In the genomic region with DNA sequence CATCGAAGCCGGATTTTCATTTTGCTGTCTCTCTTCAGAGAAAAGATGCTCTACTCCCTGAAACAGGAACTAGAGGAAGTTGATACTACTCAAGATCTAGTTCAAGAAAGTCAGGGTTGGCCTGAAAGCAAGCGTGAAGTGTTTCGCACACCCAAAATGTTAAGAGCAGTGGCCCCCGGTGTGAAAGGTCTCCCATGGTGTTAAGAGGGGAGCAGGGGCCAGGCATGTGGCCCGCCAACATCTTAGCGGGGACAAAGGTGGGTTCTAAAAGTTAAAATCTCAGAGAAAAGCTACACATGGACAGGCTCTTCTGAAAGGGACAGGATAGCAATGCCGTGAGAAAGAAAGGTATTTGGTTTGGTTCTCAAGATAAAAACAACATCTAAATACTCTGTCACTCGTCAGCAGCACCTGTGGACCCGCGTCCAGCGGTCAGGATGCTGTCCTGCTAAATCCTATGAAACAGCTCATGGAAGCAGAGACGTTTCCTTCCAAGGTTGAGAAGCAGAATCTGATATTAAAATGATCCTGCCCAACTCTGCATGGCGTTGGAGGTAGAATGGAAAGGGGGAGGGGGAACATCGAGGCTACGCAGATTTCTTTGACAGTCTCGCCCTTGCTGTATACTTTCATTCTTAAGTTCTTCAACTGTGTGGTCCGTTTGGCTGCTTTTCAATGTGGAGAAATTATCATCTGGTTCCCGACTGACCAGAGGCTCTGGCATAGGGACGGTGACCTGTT, we compare ENCODE assay signal across 10 mouse cellular contexts. TPM values are rescaled to one million over a fixed set of nuclear protein-coding genes. Genes with fewer than 3 reads are reported as not detected.
DNase-seq lines count a peak whose midpoint lies in the region; ATAC-seq and TF ChIP-seq lines count a peak whose summit lies in the region.
"Had no signal": no experiment of that assay in that cellular context is flagged by ENCODE, and none has a peak within 500 bp of the region (broad histone marks: within the 10 kb centered on the region; RNA-seq: fewer than 3 reads in every experiment).

No protein-coding gene starts in this region.

- 64% methylated on average over 20 of the region's 20 CpGs for WGBS in kidney, adult 2 months
- 52% methylated on average over 20 of the region's 20 CpGs for WGBS in liver, embryonic 11.5 days
- WGBS in hindbrain, embryonic 11.5 days = 81% methylated on average over 20 of the region's 20 CpGs

- TF ChIP-seq POLR2A in kidney, adult 2 months (IDR thresholded peaks at IDR 0.05; ENCODE audit: low read depth, low read length) = no peak

- H3K27me3 ChIP-seq in kidney, adult 2 months (replicated peaks; ENCODE audit: control insufficient read depth, insufficient read depth, low read length) = no peaks in the 10 kb centered on the region
- H3K27me3 ChIP-seq in liver, embryonic 11.5 days (replicated peaks; ENCODE audit: control insufficient read depth, insufficient read depth, low read length) = no peaks in the 10 kb centered on the region
- H3K27me3 ChIP-seq in hindbrain, embryonic 11.5 days (ENCODE audit: control insufficient read depth, insufficient read depth, low read length) = no peaks in the 10 kb centered on the region

- peak overlapping the region; percentile 62 for H3K4me2 ChIP-seq in liver, embryonic 11.5 days
- H3K4me2 ChIP-seq in hindbrain, embryonic 11.5 days (replicated peaks; ENCODE audit: low read depth, low read length) = no peak overlapping the region

- TF ChIP-seq CTCF in kidney, adult 2 months (conservative IDR thresholded peaks at IDR 0.05; ENCODE audit: insufficient read depth, insufficient read length, low read depth, low read length) = no peak

- peak overlapping the region; percentile 40 for H3K27ac ChIP-seq in kidney, adult 2 months (ENCODE audit: insufficient read depth, low read depth, low read length)
- H3K27ac ChIP-seq in liver, embryonic 11.5 days (ENCODE audit: low read depth, low read length) = peak overlapping the region; percentile 21; the same call in 1 of the 2 replicates
- H3K27ac ChIP-seq in hindbrain, embryonic 11.5 days (ENCODE audit: low read depth, low read length) = no peak overlapping the region

- intact Hi-C loops in left cerebral cortex, postnatal 10 days (cut with DNase I) = loop anchor here (10.0 kb wide), 1 partner anchor 435 kb away; no protein-coding TSS in a partner anchor

- H3K36me3 ChIP-seq in kidney, adult 2 months (ENCODE audit: control insufficient read depth, insufficient read depth, low read length) = no peaks in the 10 kb centered on the region
- no peaks in the 10 kb centered on the region for H3K36me3 ChIP-seq in liver, embryonic 11.5 days (ENCODE audit: control insufficient read depth, insufficient read depth, low read length)
- H3K36me3 ChIP-seq in hindbrain, embryonic 11.5 days (ENCODE audit: control insufficient read depth, insufficient read depth, low read length) = no peaks in the 10 kb centered on the region

- no peak for DNase-seq in kidney, adult 2 months
- no peak for DNase-seq in kidney, adult 11 months
- peak; percentile 58 to 61 for DNase-seq in B cell, adult 2 months
- peak; percentile 34 for DNase-seq in T-cell, adult 2 months (ENCODE audit: low spot score)
- no peak for DNase-seq in liver, embryonic 11.5 days (ENCODE audit: low spot score)
- no peak for DNase-seq in hindbrain, embryonic 11.5 days (ENCODE audit: low spot score)
- no peak for DNase-seq in left cerebral cortex, adult 11 months (ENCODE audit: low spot score)
- no peak for DNase-seq in left cerebral cortex, postnatal 10 days (ENCODE audit: extremely low spot score in 1 of 2, low spot score in 2 of 2)
- DNase-seq: gastrocnemius, postnatal 36 days had no signal

- H3K9ac ChIP-seq in liver, embryonic 11.5 days (ENCODE audit: low read depth, low read length) = peak overlapping the region; percentile 51
- no peak overlapping the region for H3K9ac ChIP-seq in hindbrain, embryonic 11.5 days (ENCODE audit: low read depth, low read length)

- H3K9me3 ChIP-seq in liver, embryonic 11.5 days (ENCODE audit: control insufficient read depth, low read length) = no peaks in the 10 kb centered on the region
- no peaks in the 10 kb centered on the region for H3K9me3 ChIP-seq in hindbrain, embryonic 11.5 days (ENCODE audit: control insufficient read depth, low read length)

- ATAC-seq in liver, embryonic 11.5 days (replicated peaks; ENCODE audit: low FRiP score) = peak; percentile 36
- ATAC-seq in hindbrain, embryonic 11.5 days (ENCODE audit: low FRiP score) = no peak

- no peaks in the 10 kb centered on the region for H3K4me1 ChIP-seq in kidney, adult 2 months (ENCODE audit: control insufficient read depth, insufficient read depth, low read length)
- H3K4me1 ChIP-seq in liver, embryonic 11.5 days (replicated peaks; ENCODE audit: control insufficient read depth, insufficient read depth, low read length) = no peaks in the 10 kb centered on the region
- H3K4me1 ChIP-seq in hindbrain, embryonic 11.5 days (replicated peaks; ENCODE audit: control insufficient read depth, insufficient read depth, low read length) = no peaks in the 10 kb centered on the region

- peak overlapping the region; percentile 24; the same call in 1 of the 2 replicates for H3K4me3 ChIP-seq in kidney, adult 2 months (ENCODE audit: insufficient read depth, low read depth, low read length)
- peak overlapping the region; percentile 46 for H3K4me3 ChIP-seq in liver, embryonic 11.5 days (ENCODE audit: low read depth, low read length)
- H3K4me3 ChIP-seq in hindbrain, embryonic 11.5 days (ENCODE audit: low read depth, low read length) = no peak overlapping the region

RNA-seq across cellular contexts. Expression of gene Cep19, which starts 30.0 kb away (rescaled TPM):
- polyA plus RNA-seq in kidney, adult 2 months (2012; rRNA removed) = 17.2 and 18.9 TPM in 2 replicates
- polyA plus RNA-seq in liver, embryonic 11.5 days (2014; fragmentation: Nextera tagmentation; extraction: Ambion mirVana) = 14.3 and 14.7 TPM in 2 replicates
- 47.5 and 47.7 TPM in 2 replicates for polyA plus RNA-seq in hindbrain, embryonic 11.5 days (2014; fragmentation: Nextera tagmentation; extraction: Ambion mirVana)
- total RNA-seq in left cerebral cortex, postnatal 10 days (2021) = 10 to 100 TPM; 59.0 to 63.1 TPM

RNA-seq across cellular contexts. Expression of gene Pigx, which starts 30.1 kb away (rescaled TPM):
- 29.0 and 33.2 TPM in 2 replicates for polyA plus RNA-seq in kidney, adult 2 months (2012; rRNA removed)
- polyA plus RNA-seq in liver, embryonic 11.5 days (2014; fragmentation: Nextera tagmentation; extraction: Ambion mirVana) = 57.1 and 63.0 TPM in 2 replicates
- 147 and 150 TPM in 2 replicates for polyA plus RNA-seq in hindbrain, embryonic 11.5 days (2014; fragmentation: Nextera tagmentation; extraction: Ambion mirVana)
- total RNA-seq in left cerebral cortex, postnatal 10 days (2021) = 10 to 100 TPM; 27.7 to 33.5 TPM

RNA-seq across cellular contexts. Expression of gene Nrros, which starts 35.8 kb away (rescaled TPM):
- polyA plus RNA-seq in kidney, adult 2 months (2012; rRNA removed) = 7.9 and 11.6 TPM in 2 replicates
- 34.4 and 35.4 TPM in 2 replicates for polyA plus RNA-seq in liver, embryonic 11.5 days (2014; fragmentation: Nextera tagmentation; extraction: Ambion mirVana)
- polyA plus RNA-seq in hindbrain, embryonic 11.5 days (2014; fragmentation: Nextera tagmentation; extraction: Ambion mirVana) = 8.1 and 8.7 TPM in 2 replicates
- 10 to 100 TPM in 1 of 2 experiments, 1 to 10 TPM in 1; 7.3 to 10.3 TPM for total RNA-seq in left cerebral cortex, postnatal 10 days (2021)

RNA-seq across cellular contexts. Expression of gene Bex6, which starts 50.0 kb away (rescaled TPM):
- polyA plus RNA-seq in kidney, adult 2 months (2012; rRNA removed) = not detected in 2 replicates
- 0.62 and 1.2 TPM in 2 replicates for polyA plus RNA-seq in liver, embryonic 11.5 days (2014; fragmentation: Nextera tagmentation; extraction: Ambion mirVana)
- polyA plus RNA-seq in hindbrain, embryonic 11.5 days (2014; fragmentation: Nextera tagmentation; extraction: Ambion mirVana) = not detected in 2 replicates
- not detected for total RNA-seq in left cerebral cortex, postnatal 10 days (2021)
- total RNA-seq: gastrocnemius, postnatal 36 days; left cerebral cortex, postnatal 36 days had no signal

RNA-seq across cellular contexts. Expression of gene Pak2, which starts 50.5 kb away (rescaled TPM):
- polyA plus RNA-seq in kidney, adult 2 months (2012; rRNA removed) = 15.7 and 18.3 TPM in 2 replicates
- 30.0 and 32.9 TPM in 2 replicates for polyA plus RNA-seq in liver, embryonic 11.5 days (2014; fragmentation: Nextera tagmentation; extraction: Ambion mirVana)
- 46.4 and 48.0 TPM in 2 replicates for polyA plus RNA-seq in hindbrain, embryonic 11.5 days (2014; fragmentation: Nextera tagmentation; extraction: Ambion mirVana)
- 10 to 100 TPM; 29.0 to 30.5 TPM for total RNA-seq in left cerebral cortex, postnatal 10 days (2021)

Comparison
In these comparisons a context has a peak if more than half of its experiments do, and no peak if none do; other contexts are left out.
1. DNase-seq: peak in B cell, adult 2 months (2 of 2) and T-cell, adult 2 months (single experiment); none in kidney, adult 2 months (single experiment), kidney, adult 11 months (single experiment), liver, embryonic 11.5 days (single experiment), hindbrain, embryonic 11.5 days (single experiment), left cerebral cortex, adult 11 months (single experiment) and left cerebral cortex, postnatal 10 days (0 of 2).